Mouse (Mus musculus) kidney, adult 2 months (tissue): Measurements from ENCODE around the gene Efnb2. TPM values are rescaled to one million over a fixed set of nuclear protein-coding genes. Genes with fewer than 3 reads are reported as not detected.

Source experiments
- DNase-seq: peaks from one replicate; pipeline ENCODE4 v3.0.0; 2021
- H3K27ac ChIP-seq: fragments of 200-500 bp; 2 replicates; pipeline ENCODE4 v1.5.1; 2012; ENCODE audit warnings: low read depth, low read length, control low read depth, inconsistent platforms; ENCODE audit not compliant: insufficient read depth
- H3K27me3 ChIP-seq: fragments of 200-500 bp; replicated peaks from 2 replicates; pipeline ENCODE4 v1.6.1; 2012; ENCODE audit warnings: mild to moderate bottlenecking, moderate library complexity, low read length, inconsistent platforms; ENCODE audit not compliant: control insufficient read depth, insufficient read depth
- H3K36me3 ChIP-seq: fragments of 200-500 bp; 2 replicates; pipeline ENCODE4 v1.6.1; 2012; ENCODE audit warnings: mild to moderate bottlenecking, moderate library complexity, low read length, inconsistent platforms; ENCODE audit not compliant: control insufficient read depth, insufficient read depth
- H3K4me1 ChIP-seq: fragments of 200-500 bp; 2 replicates; pipeline ENCODE4 v1.6.1; 2011; ENCODE audit warnings: low read length; ENCODE audit not compliant: control insufficient read depth, insufficient read depth
- H3K4me3 ChIP-seq: fragments of 200-500 bp; 2 replicates; pipeline ENCODE4 v1.5.1; 2011; ENCODE audit warnings: mild to moderate bottlenecking, low read depth, low read length, control low read depth; ENCODE audit not compliant: insufficient read depth
- CTCF ChIP-seq: fragments of 200-500 bp; conservative IDR thresholded peaks from 2 replicates; pipeline ENCODE4 v1.5.1; 2011; ENCODE audit warnings: low read depth, mild to moderate bottlenecking, control low read depth, low read length, moderate library complexity, mixed read lengths; ENCODE audit not compliant: insufficient read depth, insufficient read length
- POLR2A ChIP-seq: fragments of 200-500 bp; IDR thresholded peaks from one replicate; pipeline ENCODE4 v1.6.1; 2011; ENCODE audit warnings: low read depth, low read length, control low read depth
- WGBS: fragments of 180-500 bp; shearing (Covaris S2); methylation state at CpG from one replicate; pipeline ENCODE4 v1.1.7; 2018; 5-methylcytosine and 5-hydroxymethylcytosine counted together
- polyA plus RNA-seq: library from polyadenylated mRNA; depleted of rRNA; stranded (reverse); fragments of >200 nt; gene quantifications from 2 replicates; pipeline ENCODE4 v1.2.3, GENCODE M21; 2012

Gene Efnb2
- polyA plus RNA-seq, 1 experiment = 31.8 TPM

GRCm38 (mm10) chr8:8653906-8654489 is 7.0 kb downstream of the Efnb2 start:
- Histone ChIP-seq H3K36me3 (no peaks in the 10 kb centered on the region), H3K27me3 (no peaks in the 10 kb centered on the region), H3K4me1 (peaks cover 3% of the 10 kb centered on the region; the same call in 1 of the 2 replicates), H3K27ac (no peak overlapping the region), H3K4me3 (no peak overlapping the region)
- WGBS = 54% methylated on average over 12 of the region's 12 CpGs
- no peak for DNase-seq
- TF ChIP-seq POLR2A = no peak
- no peak for TF ChIP-seq CTCF

- Histone ChIP-seq H3K27ac (no peak overlapping the region), H3K36me3 (no peaks in the 10 kb centered on the region), H3K27me3 (no peaks in the 10 kb centered on the region), H3K4me1 (peaks cover 3% of the 10 kb centered on the region; the same call in 1 of the 2 replicates), H3K4me3 (no peak overlapping the region)
- no peak for DNase-seq
- TF ChIP-seq POLR2A (no peak), CTCF (no peak)
- 50% methylated on average over 5 of the region's 5 CpGs for WGBS
Observed at GRCm38 (mm10) chr8:8653343-8653742, 7.7 kb downstream of the Efnb2 start.

- DNase-seq = no peak
- H3K4me3 ChIP-seq = no peak overlapping the region
- H3K27me3 ChIP-seq = no peaks in the 10 kb centered on the region
- H3K36me3 ChIP-seq = no peaks in the 10 kb centered on the region
- no peak overlapping the region for H3K27ac ChIP-seq
- 74% methylated on average over 4 of the region's 4 CpGs for WGBS
- H3K4me1 ChIP-seq = peaks cover 3% of the 10 kb centered on the region; the same call in 1 of the 2 replicates
- TF ChIP-seq CTCF = no peak
- TF ChIP-seq POLR2A = no peak
Observed at GRCm38 (mm10) chr8:8652388-8652787, 8.7 kb downstream of the Efnb2 start.

- no peak overlapping the region for H3K27ac ChIP-seq
- no peaks in the 10 kb centered on the region for H3K27me3 ChIP-seq
- H3K4me3 ChIP-seq = no peak overlapping the region
- no peaks in the 10 kb centered on the region for H3K36me3 ChIP-seq
- TF ChIP-seq CTCF (no peak), POLR2A (no peak)
- H3K4me1 ChIP-seq = peaks cover 5% of the 10 kb centered on the region; the same call in 1 of the 2 replicates
- WGBS = 72% methylated on average over 8 of the region's 8 CpGs
- DNase-seq = peak; percentile 39
Observed at GRCm38 (mm10) chr8:8649944-8650343, 11.1 kb downstream of the Efnb2 start.

- no peaks in the 10 kb centered on the region for H3K27me3 ChIP-seq
- TF ChIP-seq POLR2A (no peak), CTCF (no peak)
- H3K4me3 ChIP-seq = no peak overlapping the region
- H3K4me1 ChIP-seq = peaks cover 5% of the 10 kb centered on the region; the same call in 1 of the 2 replicates
- 82% methylated on average over 3 of the region's 3 CpGs for WGBS
- no peaks in the 10 kb centered on the region for H3K36me3 ChIP-seq
- no peak overlapping the region for H3K27ac ChIP-seq
- no peak for DNase-seq
Observed at GRCm38 (mm10) chr8:8649536-8649935, 11.5 kb downstream of the Efnb2 start.

- no peak for TF ChIP-seq POLR2A
- TF ChIP-seq CTCF = no peak
- Histone ChIP-seq H3K4me1 (0 out of 2 replicates have a peak, but pooled peaks cover 2% of the 10 kb centered on the region), H3K27ac (no peak overlapping the region), H3K4me3 (no peak overlapping the region), H3K27me3 (no peaks in the 10 kb centered on the region), H3K36me3 (no peaks in the 10 kb centered on the region)
- DNase-seq = no peak
- WGBS = 68% methylated on average over 7 of the region's 7 CpGs
Observed at GRCm38 (mm10) chr8:8648686-8649085, 12.4 kb downstream of the Efnb2 start.

GRCm38 (mm10) chr8:8647824-8648223 is 13.2 kb downstream of the Efnb2 start:
- Histone ChIP-seq H3K4me1 (0 out of 2 replicates have a peak, but pooled peaks cover 2% of the 10 kb centered on the region), H3K4me3 (no peak overlapping the region), H3K27ac (no peak overlapping the region), H3K27me3 (no peaks in the 10 kb centered on the region), H3K36me3 (no peaks in the 10 kb centered on the region)
- TF ChIP-seq CTCF (no peak), POLR2A (no peak)
- no peak for DNase-seq
- 60% methylated on average over 7 of the region's 7 CpGs for WGBS
